Mouse (Mus musculus): ENCODE measurements around the gene Zkscan6.

GRCm38 (mm10) chr11:65877146-65877775, 70.3 kb downstream of the Zkscan6 start:
- TF ChIP-seq USF1 (IDR thresholded peaks at IDR 0.05; ENCODE audit: low read depth) (no peak), POLR2A (IDR thresholded peaks at IDR 0.05; ENCODE audit: insufficient read length, low read depth) (no peak), TCF12 (IDR thresholded peaks at IDR 0.05; ENCODE audit: insufficient read depth, poor library complexity, severe bottlenecking) (no peak), MYOG (IDR thresholded peaks at IDR 0.05; ENCODE audit: control insufficient read depth in 1 of 3, insufficient read depth in 1 of 3, insufficient read length in 2 of 3, low read depth in 2 of 3) (no peak), REST (IDR thresholded peaks at IDR 0.05; ENCODE audit: insufficient read depth, insufficient read length) (no peak), MAX (IDR thresholded peaks at IDR 0.05; ENCODE audit: low read depth) (no peak), E2F4 (IDR thresholded peaks at IDR 0.05; ENCODE audit: insufficient read depth) (no peak), POLR2AphosphoS2 (IDR thresholded peaks at IDR 0.05; ENCODE audit: insufficient read length, low read depth) (no peak), CEBPB (IDR thresholded peaks at IDR 0.05; ENCODE audit: insufficient read depth, poor library complexity, severe bottlenecking) (no peak), SRF (IDR thresholded peaks at IDR 0.05; ENCODE audit: control insufficient read depth, insufficient read length, low read depth) (no peak)
